Mouse (Mus musculus) intestine, embryonic 15.5 days (tissue): Measurements from ENCODE around the gene Enkur. TPM values are rescaled to one million over a fixed set of nuclear protein-coding genes. Genes with fewer than 3 reads are reported as not detected.

ENCODE experiments used
- polyA plus RNA-seq: library from polyadenylated mRNA; unstranded; fragments of >200 nt; fragmentation: Nextera tagmentation; extraction: Ambion mirVana; gene quantifications from 2 replicates; pipeline ENCODE4 v1.2.1, GENCODE M21; 2015

Gene Enkur
- polyA plus RNA-seq, 1 experiment from 2014 or later = 0.41 TPM

Other genes starting within 250 kb of the Enkur start
- gene Arhgap21, start 236.5 kb downstream of the Enkur start, polyA plus RNA-seq = 10.2 and 13.6 TPM in 2 replicates
- 5.5 and 5.9 TPM in 2 replicates for gene Thnsl1, start 359 bp upstream of the Enkur start, polyA plus RNA-seq
- gene Gpr158, start 162.2 kb upstream of the Enkur start, polyA plus RNA-seq = 0.03 and 0.05 TPM in 2 replicates